Mouse (Mus musculus): ENCODE results near the gene Hoxa2. TPM values are rescaled to one million over a fixed set of nuclear protein-coding genes. Genes with fewer than 3 reads are reported as not detected.

Hoxa2 gene
- polyA plus RNA-seq, 1 experiment from 2014 or later = 68.1 TPM

GRCm38 (mm10) chr6:52185222-52185621, 20.6 kb upstream of the Hoxa2 start:
- Histone ChIP-seq H3K4me2 (replicated peaks; ENCODE audit: low read depth, low read length) (peak overlapping the region; percentile 40), H3K27me3 (ENCODE audit: control insufficient read depth, insufficient read depth, low read length) (peaks cover 87% of the 10 kb centered on the region), H3K9me3 (ENCODE audit: control insufficient read depth, low read length) (no peaks in the 10 kb centered on the region), H3K9ac (ENCODE audit: low read depth, low read length) (0 out of 2 replicates have a peak overlapping the region, but pooled peaks have one; percentile 4), H3K4me1 (replicated peaks; ENCODE audit: control insufficient read depth, insufficient read depth, low read length) (peaks cover 2% of the 10 kb centered on the region; the same call in 1 of the 2 replicates), H3K4me3 (ENCODE audit: low read depth, low read length) (no peak overlapping the region; the same call in 1 of the 2 replicates), H3K36me3 (ENCODE audit: control insufficient read depth, insufficient read depth, low read length) (no peaks in the 10 kb centered on the region), H3K27ac (ENCODE audit: low read depth, low read length) (peak overlapping the region; percentile 84)
- ATAC-seq (ENCODE audit: low FRiP score) = no peak
- DNase-seq (ENCODE audit: low spot score) = no peak
- WGBS = under 1% methylated on average over 19 of the region's 19 CpGs

GRCm38 (mm10) chr6:52184668-52185067, 20.0 kb upstream of the Hoxa2 start:
- H3K4me2 ChIP-seq (replicated peaks; ENCODE audit: low read depth, low read length) = peak overlapping the region; percentile 40
- peaks cover 86% of the 10 kb centered on the region for H3K27me3 ChIP-seq (ENCODE audit: control insufficient read depth, insufficient read depth, low read length)
- peak overlapping the region; percentile 12; the same call in 1 of the 2 replicates for H3K4me3 ChIP-seq (ENCODE audit: low read depth, low read length)
- H3K9ac ChIP-seq (ENCODE audit: low read depth, low read length) = peak overlapping the region; percentile 44; the same call in 1 of the 2 replicates
- DNase-seq (ENCODE audit: low spot score) (no peak), ATAC-seq (ENCODE audit: low FRiP score) (no peak)
- H3K27ac ChIP-seq (ENCODE audit: low read depth, low read length) = peak overlapping the region; percentile 84
- H3K4me1 ChIP-seq (replicated peaks; ENCODE audit: control insufficient read depth, insufficient read depth, low read length) = peaks cover 2% of the 10 kb centered on the region; the same call in 1 of the 2 replicates
- no peaks in the 10 kb centered on the region for H3K9me3 ChIP-seq (ENCODE audit: control insufficient read depth, low read length)
- 2% methylated on average over 6 of the region's 6 CpGs for WGBS
- no peaks in the 10 kb centered on the region for H3K36me3 ChIP-seq (ENCODE audit: control insufficient read depth, insufficient read depth, low read length)

GRCm38 (mm10) chr6:52183311-52184080, 18.9 kb upstream of the Hoxa2 start:
- Histone ChIP-seq H3K27ac (ENCODE audit: low read depth, low read length) (peak overlapping the region; percentile 84), H3K9ac (ENCODE audit: low read depth, low read length) (peak overlapping the region; percentile 37; the same call in 1 of the 2 replicates), H3K4me1 (replicated peaks; ENCODE audit: control insufficient read depth, insufficient read depth, low read length) (peaks cover 2% of the 10 kb centered on the region; the same call in 1 of the 2 replicates), H3K27me3 (ENCODE audit: control insufficient read depth, insufficient read depth, low read length) (peaks cover 85% of the 10 kb centered on the region), H3K4me3 (ENCODE audit: low read depth, low read length) (no peak overlapping the region), H3K36me3 (ENCODE audit: control insufficient read depth, insufficient read depth, low read length) (no peaks in the 10 kb centered on the region), H3K9me3 (ENCODE audit: control insufficient read depth, low read length) (no peaks in the 10 kb centered on the region), H3K4me2 (replicated peaks; ENCODE audit: low read depth, low read length) (peak overlapping the region; percentile 40)
- 13% methylated on average over 10 of the region's 10 CpGs for WGBS
- ATAC-seq (ENCODE audit: low FRiP score) = no peak
- no peak for DNase-seq (ENCODE audit: low spot score)

GRCm38 (mm10) chr6:52182793-52183192, 18.2 kb upstream of the Hoxa2 start:
- H3K36me3 ChIP-seq (ENCODE audit: control insufficient read depth, insufficient read depth, low read length) = no peaks in the 10 kb centered on the region
- H3K9ac ChIP-seq (ENCODE audit: low read depth, low read length) = no peak overlapping the region; the same call in 1 of the 2 replicates
- H3K4me3 ChIP-seq (ENCODE audit: low read depth, low read length) = no peak overlapping the region
- peak overlapping the region; percentile 84 for H3K27ac ChIP-seq (ENCODE audit: low read depth, low read length)
- 17% methylated on average over 1 of the region's 1 CpGs for WGBS
- peak overlapping the region; percentile 40; the same call in 1 of the 2 replicates for H3K4me2 ChIP-seq (replicated peaks; ENCODE audit: low read depth, low read length)
- no peaks in the 10 kb centered on the region for H3K9me3 ChIP-seq (ENCODE audit: control insufficient read depth, low read length)
- peaks cover 2% of the 10 kb centered on the region; the same call in 1 of the 2 replicates for H3K4me1 ChIP-seq (replicated peaks; ENCODE audit: control insufficient read depth, insufficient read depth, low read length)
- DNase-seq (ENCODE audit: low spot score) = no peak
- H3K27me3 ChIP-seq (ENCODE audit: control insufficient read depth, insufficient read depth, low read length) = peaks cover 85% of the 10 kb centered on the region
- no peak for ATAC-seq (ENCODE audit: low FRiP score)

GRCm38 (mm10) chr6:52182030-52182429, 17.4 kb upstream of the Hoxa2 start:
- no peak overlapping the region for H3K9ac ChIP-seq (ENCODE audit: low read depth, low read length)
- H3K36me3 ChIP-seq (ENCODE audit: control insufficient read depth, insufficient read depth, low read length) = no peaks in the 10 kb centered on the region
- ATAC-seq (ENCODE audit: low FRiP score) (no peak), DNase-seq (ENCODE audit: low spot score) (no peak)
- peak overlapping the region; percentile 55; the same call in 1 of the 2 replicates for H3K4me2 ChIP-seq (replicated peaks; ENCODE audit: low read depth, low read length)
- H3K4me1 ChIP-seq (replicated peaks; ENCODE audit: control insufficient read depth, insufficient read depth, low read length) = peaks cover 2% of the 10 kb centered on the region; the same call in 1 of the 2 replicates
- H3K27me3 ChIP-seq (ENCODE audit: control insufficient read depth, insufficient read depth, low read length) = peaks cover 87% of the 10 kb centered on the region
- 30% methylated on average over 2 of the region's 2 CpGs for WGBS
- peak overlapping the region; percentile 10; the same call in 1 of the 2 replicates for H3K4me3 ChIP-seq (ENCODE audit: low read depth, low read length)
- no peaks in the 10 kb centered on the region for H3K9me3 ChIP-seq (ENCODE audit: control insufficient read depth, low read length)
- H3K27ac ChIP-seq (ENCODE audit: low read depth, low read length) = 0 out of 2 replicates have a peak overlapping the region, but pooled peaks have one; percentile 7

GRCm38 (mm10) chr6:52180726-52181125, 16.1 kb upstream of the Hoxa2 start:
- DNase-seq (ENCODE audit: low spot score) (no peak), ATAC-seq (ENCODE audit: low FRiP score) (no peak)
- Histone ChIP-seq H3K9ac (ENCODE audit: low read depth, low read length) (peak overlapping the region; percentile 97), H3K9me3 (ENCODE audit: control insufficient read depth, low read length) (no peaks in the 10 kb centered on the region), H3K27ac (ENCODE audit: low read depth, low read length) (peak overlapping the region; percentile 99), H3K36me3 (ENCODE audit: control insufficient read depth, insufficient read depth, low read length) (no peaks in the 10 kb centered on the region), H3K27me3 (ENCODE audit: control insufficient read depth, insufficient read depth, low read length) (peaks cover 77% of the 10 kb centered on the region), H3K4me3 (ENCODE audit: low read depth, low read length) (peak overlapping the region; percentile 76), H3K4me2 (replicated peaks; ENCODE audit: low read depth, low read length) (peak overlapping the region; percentile 55), H3K4me1 (replicated peaks; ENCODE audit: control insufficient read depth, insufficient read depth, low read length) (peaks cover 2% of the 10 kb centered on the region; the same call in 1 of the 2 replicates)
- WGBS = 11% methylated on average over 3 of the region's 3 CpGs

GRCm38 (mm10) chr6:52180213-52180710, 15.6 kb upstream of the Hoxa2 start:
- no peak for ATAC-seq (ENCODE audit: low FRiP score)
- Histone ChIP-seq H3K4me3 (ENCODE audit: low read depth, low read length) (peak overlapping the region; percentile 76), H3K36me3 (ENCODE audit: control insufficient read depth, insufficient read depth, low read length) (no peaks in the 10 kb centered on the region), H3K9me3 (ENCODE audit: control insufficient read depth, low read length) (no peaks in the 10 kb centered on the region), H3K27ac (ENCODE audit: low read depth, low read length) (peak overlapping the region; percentile 99), H3K27me3 (ENCODE audit: control insufficient read depth, insufficient read depth, low read length) (peaks cover 78% of the 10 kb centered on the region), H3K4me2 (replicated peaks; ENCODE audit: low read depth, low read length) (peak overlapping the region; percentile 55), H3K9ac (ENCODE audit: low read depth, low read length) (peak overlapping the region; percentile 97), H3K4me1 (replicated peaks; ENCODE audit: control insufficient read depth, insufficient read depth, low read length) (peaks cover 2% of the 10 kb centered on the region; the same call in 1 of the 2 replicates)
- under 1% methylated on average over 11 of the region's 11 CpGs for WGBS
- DNase-seq (ENCODE audit: low spot score) = no peak

GRCm38 (mm10) chr6:52179690-52180089, 15.1 kb upstream of the Hoxa2 start:
- Histone ChIP-seq H3K9ac (ENCODE audit: low read depth, low read length) (peak overlapping the region; percentile 97), H3K9me3 (ENCODE audit: control insufficient read depth, low read length) (no peaks in the 10 kb centered on the region), H3K27ac (ENCODE audit: low read depth, low read length) (peak overlapping the region; percentile 99), H3K27me3 (ENCODE audit: control insufficient read depth, insufficient read depth, low read length) (peaks cover 80% of the 10 kb centered on the region), H3K4me3 (ENCODE audit: low read depth, low read length) (peak overlapping the region; percentile 76), H3K36me3 (ENCODE audit: control insufficient read depth, insufficient read depth, low read length) (no peaks in the 10 kb centered on the region), H3K4me2 (replicated peaks; ENCODE audit: low read depth, low read length) (peak overlapping the region; percentile 55), H3K4me1 (replicated peaks; ENCODE audit: control insufficient read depth, insufficient read depth, low read length) (peaks cover 1% of the 10 kb centered on the region; the same call in 1 of the 2 replicates)
- ATAC-seq (ENCODE audit: low FRiP score) (no peak), DNase-seq (ENCODE audit: low spot score) (no peak)
- under 1% methylated on average over 10 of the region's 10 CpGs for WGBS
